Mouse (Mus musculus): ENCODE data around the gene Slc38a4.

- TF ChIP-seq POLR2A (IDR thresholded peaks at IDR 0.05; ENCODE audit: low read depth, low read length) (no peak), CTCF (IDR thresholded peaks at IDR 0.05; ENCODE audit: extremely low read depth, insufficient read length, insufficient replicate concordance, low read depth, low read length) (no peak)
Measured at GRCm38 (mm10) chr15:97102811-97103210, 47.1 kb upstream of the Slc38a4 start.
